Mouse (Mus musculus) heart, postnatal 36 days (tissue): ENCODE data around the gene Alad. TPM values are rescaled to one million over a fixed set of nuclear protein-coding genes. Genes with fewer than 3 reads are reported as not detected.

Experiments
- DNase-seq, 2 experiments: peaks; one replicate each; pipeline ENCODE4 v3.0.0; 2021 to 2022
- intact Hi-C: fragments of 180-260 bp; cut with DNase I; formaldehyde crosslinking; loops from one replicate; pipeline ENCODE4 v1.15.1; 2025
- total RNA-seq, 2 experiments: library from RNA; stranded (reverse); gene quantifications; 2 replicates each; pipeline ENCODE4 v1.2.3; 2021

Alad gene
- total RNA-seq: 10 to 100 TPM; 68.1 to 68.2 TPM

DNA sequence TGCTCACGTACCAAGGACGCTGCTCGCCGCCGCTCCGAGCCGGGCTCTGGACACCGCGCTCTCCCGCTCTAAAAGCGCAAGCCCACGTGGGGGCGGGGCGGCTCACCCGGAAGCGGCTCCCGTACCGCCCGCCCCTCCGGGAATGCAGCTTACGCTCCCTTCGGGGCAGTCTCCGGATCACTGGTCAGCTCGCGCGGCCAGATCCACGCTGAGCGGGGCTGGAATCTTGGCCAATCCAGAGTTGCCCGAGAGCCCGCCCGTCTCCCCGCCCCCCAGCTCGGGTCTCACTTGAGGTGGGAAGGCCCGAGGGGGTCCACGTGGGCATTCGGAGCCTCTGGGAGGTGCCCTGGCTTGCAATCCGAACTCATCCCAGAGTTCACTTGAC, at the start of gene Alad:
TSS of gene Alad (minus strand) at position 70 of the 385 bp plus-strand sequence.
- intact Hi-C loops: loop anchor here (5.0 to 10.0 kb wide), 2 partner anchors 113 to 315 kb away; partner anchors contain the start of genes Cdc26 and Prpf4
- peak; percentile 88 to 93 for DNase-seq

DNA sequence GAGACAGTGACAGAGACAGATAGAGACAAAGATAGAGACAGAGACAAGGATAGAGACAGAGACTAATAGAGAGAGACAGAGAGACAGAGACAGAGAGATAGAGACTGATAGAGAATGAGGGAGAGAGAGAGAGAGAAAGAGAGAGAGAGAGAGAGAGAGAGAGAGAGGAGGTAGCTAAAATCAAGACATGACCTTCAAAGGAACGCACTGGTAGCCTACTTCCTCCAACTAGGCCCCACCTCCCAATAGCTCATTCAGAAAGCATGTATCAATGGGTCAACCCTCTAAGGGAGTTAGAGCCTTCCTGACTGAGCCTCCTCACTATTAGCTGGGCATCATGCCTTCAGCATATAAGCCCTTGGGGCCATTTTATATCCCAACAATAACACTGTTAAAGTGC, 48.6 kb upstream of the Alad start:
- intact Hi-C loops: no loop called here
- DNase-seq: no peak

DNA sequence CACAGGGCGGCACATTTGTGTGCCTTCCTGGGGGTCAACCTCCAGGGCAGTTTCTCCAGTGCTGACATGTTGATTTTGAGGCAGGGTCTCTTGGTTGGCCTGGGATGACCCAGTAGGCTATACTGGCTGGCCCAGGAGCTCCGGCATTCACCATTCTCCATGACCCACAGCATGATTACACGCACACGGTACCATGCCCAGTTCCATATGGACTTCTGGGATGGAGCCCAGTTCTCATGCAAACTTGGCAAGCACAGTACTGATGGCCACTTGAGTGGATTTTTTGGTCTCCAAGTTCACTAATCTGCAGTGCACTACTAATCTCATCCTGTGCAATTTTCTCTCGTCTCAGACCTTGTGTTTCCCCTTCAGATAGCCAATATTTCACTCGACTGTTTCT, 48.0 kb upstream of the Alad start:
- DNase-seq: no peak
- intact Hi-C loops: no loop called here

DNA sequence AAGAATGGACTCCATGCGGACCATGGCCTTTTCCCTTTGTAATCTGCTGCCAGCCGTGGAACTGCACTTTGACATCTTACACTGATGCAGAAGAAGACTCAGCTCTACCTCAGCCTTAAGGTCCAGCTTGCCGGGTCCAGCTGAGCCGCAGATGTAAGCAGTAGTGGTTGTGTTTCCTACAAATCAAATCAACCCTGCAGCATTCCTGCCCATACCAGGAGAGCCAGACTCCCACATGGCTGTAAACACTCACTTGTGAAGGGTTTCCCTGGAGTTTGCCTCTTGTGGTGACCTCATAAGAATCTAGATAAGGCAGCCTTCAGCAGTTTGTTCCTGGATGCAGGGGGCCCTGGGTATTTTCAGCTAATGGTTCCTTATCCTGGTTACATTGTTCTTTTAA, 46.8 kb upstream of the Alad start:
- no peak for DNase-seq
- intact Hi-C loops: no loop called here

DNA sequence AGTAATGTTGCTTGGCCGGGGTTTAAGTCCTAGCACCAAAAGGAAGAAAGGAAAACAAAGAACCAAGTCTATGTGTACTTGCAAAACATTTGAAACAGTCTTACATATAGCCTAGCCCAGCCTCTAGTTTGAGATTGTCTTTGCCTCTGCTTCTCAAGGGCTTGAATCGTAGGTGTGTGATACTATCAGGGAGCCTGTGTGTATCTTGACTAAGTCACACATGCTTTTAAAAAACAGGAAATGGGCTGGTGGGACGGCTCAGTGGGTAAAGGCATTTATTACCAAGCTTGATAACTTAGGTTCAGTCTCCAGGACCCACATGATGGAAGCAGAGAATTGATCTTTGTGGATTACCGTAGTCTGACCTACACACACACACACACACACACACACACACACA, 42.3 kb upstream of the Alad start:
- intact Hi-C loops: loop anchor here (2.0 kb wide), 1 partner anchor 57 kb away; no protein-coding TSS in a partner anchor
- no peak for DNase-seq

DNA sequence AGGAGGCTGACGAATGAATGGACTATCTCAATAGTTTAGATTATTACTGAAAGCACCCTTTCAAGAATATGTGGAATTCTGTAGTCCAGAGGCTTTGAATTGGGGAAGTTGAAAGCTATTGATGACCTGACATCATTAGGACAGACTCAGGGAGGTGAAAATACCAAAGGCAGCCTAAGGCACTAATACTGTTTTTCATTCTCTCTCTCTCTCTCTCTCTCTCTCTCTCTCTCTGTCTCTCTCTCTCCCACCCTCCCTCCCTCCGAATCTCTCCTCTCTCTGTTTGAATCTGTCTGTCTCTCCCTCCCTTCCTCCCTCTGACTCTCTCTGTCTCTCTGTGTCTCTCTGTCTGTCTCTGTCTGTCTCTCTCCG, 41.9 kb upstream of the Alad start:
- intact Hi-C loops: loop anchor here (1.0 to 2.0 kb wide), 3 partner anchors 57 to 203 kb away; no protein-coding TSS in a partner anchor
- no peak for DNase-seq

DNA sequence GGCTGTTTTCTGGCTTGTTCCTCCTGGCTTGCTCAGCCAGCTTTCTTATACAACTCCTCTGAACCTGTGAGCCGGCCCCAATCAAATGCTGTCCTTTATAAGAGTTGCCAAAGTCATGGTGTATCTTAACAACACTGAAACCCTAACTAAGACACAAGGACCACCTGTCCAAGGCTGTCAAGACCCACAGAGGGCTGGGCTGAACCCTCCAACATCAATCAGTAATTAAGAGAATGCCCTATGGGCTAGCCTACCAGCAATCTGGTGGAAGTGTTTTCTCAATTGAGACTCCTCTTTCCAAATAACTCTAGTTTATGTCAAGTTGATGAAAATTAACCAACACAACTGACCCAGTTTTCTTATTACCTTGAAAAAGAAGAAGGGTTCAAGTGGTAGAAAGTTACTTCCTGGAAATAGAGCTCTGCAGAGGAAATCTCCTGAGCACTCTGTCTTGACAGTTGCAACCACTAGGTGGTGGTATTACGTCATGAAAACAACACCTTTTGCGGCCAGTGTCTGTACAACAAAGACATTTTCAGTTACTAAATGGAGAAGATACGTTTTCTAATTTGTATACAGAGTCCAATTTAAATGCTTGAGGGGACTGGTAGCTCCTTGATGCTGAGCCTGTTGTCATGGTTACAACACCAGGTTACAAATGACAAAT, 41.4 kb upstream of the Alad start:
- intact Hi-C loops: loop anchor here (1.0 kb wide), 2 partner anchors 135 to 203 kb away; no protein-coding TSS in a partner anchor
- peak; percentile 76 to 77 for DNase-seq

DNA sequence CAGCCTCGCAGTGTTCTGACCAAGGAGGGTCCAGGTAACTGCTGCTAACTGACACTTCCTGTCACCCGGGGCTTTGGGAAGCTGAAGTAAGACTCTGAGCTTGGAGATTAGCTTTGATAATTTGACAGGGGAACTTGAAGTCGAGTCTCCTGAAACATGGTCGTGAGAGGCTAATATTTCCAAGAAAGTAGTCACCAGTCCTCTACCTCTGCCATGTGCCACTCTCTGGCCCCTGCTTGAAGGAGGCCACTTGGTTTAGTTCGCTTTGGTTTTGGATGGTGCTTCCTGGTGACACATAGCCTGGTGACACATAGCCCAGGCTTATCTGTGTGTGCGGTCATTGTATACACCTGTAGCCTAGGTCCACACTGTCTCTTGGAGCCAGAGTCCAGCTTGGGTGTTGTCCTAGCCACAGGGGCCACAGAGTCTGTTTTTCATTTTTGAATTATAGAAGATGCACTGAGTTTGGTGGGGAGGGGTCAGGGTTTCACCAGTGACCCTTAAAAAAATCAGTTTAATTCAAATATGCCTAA, 40.1 kb upstream of the Alad start, which contains the start of gene Rgs3:
TSS of gene Rgs3 (plus strand) at position 51 of the 533 bp plus-strand sequence.
- intact Hi-C loops: loop anchor here (10.0 kb wide), 1 partner anchor 555 kb away; no protein-coding TSS in a partner anchor
- no peak for DNase-seq

DNA sequence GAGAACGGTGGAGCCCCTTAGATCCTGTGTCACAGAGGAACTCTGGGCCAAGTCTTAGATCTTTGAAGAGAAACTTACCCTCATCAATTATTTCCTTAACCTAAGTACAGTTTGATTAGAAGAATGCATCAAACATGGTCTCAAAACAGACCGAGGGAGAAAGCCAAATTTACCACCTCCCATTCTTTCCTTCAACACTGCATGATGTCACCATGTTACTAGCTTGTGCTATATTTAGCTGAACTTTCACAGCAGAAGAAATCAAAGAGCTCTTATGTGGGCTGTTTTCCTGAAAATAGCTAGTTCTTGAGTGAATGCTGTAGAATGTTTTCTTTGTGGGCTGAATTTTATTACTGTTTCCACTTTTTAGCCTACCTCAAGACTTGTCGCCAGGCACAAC, 37.7 kb upstream of the Alad start:
- DNase-seq: no peak
- intact Hi-C loops: loop anchor here (10.0 kb wide), 1 partner anchor 557 kb away; no protein-coding TSS in a partner anchor

DNA sequence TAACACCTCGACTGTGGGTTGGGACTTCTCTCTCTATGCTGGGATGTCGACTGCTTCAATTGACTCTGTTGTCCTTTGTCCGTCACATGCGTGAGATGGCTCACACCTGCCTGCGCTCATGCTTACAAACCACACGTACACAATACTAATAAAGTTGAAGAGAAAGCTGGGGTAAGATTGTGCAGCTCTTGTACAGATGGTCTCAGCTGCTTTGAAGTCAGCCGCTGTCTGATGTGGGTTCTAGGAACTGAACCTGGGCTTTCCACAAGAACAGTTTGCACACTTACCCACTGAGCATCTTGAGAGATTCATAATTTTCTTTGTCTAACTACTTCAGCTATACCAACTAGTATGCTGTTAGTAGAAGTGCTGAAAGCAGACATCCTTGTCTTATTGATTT, 32.2 kb upstream of the Alad start:
- intact Hi-C loops: loop anchor here (10.0 kb wide), 1 partner anchor 563 kb away; no protein-coding TSS in a partner anchor
- no peak for DNase-seq

DNA sequence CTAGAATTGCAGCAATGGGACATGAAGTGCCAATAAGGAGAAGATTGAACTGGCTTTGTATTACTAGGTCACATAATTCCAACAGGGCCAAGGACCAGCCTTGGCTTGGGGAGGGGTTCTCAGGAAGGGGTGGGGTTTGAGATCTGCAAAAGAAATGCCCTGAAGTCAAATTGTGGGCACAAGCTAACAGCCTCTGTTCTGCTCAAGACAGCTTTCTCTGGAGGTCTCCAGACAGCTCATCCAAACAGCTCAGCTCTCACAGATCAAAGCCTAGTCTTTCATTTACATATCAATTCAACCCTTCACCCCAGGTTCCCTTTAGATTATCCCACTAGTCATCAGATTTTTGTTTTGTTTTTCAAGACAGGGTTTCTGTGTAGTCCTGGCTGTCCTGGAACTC, 25.1 kb upstream of the Alad start:
- DNase-seq: no peak
- intact Hi-C loops: no loop called here

DNA sequence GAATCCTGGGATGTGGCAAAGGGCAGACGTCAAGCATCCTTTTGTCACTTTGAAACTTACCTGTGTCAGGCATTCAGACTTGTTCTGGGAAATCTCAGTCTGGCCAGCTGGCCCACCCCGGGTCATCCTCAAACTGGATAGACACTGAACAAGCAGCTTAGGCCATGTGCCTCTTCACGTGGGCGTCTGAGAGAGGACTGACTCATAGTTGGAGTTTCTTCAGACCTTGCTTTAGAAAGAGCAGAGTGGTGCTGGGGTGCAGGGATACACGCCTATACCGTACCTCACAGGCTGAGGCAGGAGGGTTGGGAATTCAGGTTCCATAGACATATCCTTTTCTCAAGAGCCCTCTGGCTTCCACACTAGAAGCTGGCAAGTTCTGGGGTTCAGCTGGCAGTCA, 24.1 kb upstream of the Alad start:
- no peak for DNase-seq
- intact Hi-C loops: no loop called here

DNA sequence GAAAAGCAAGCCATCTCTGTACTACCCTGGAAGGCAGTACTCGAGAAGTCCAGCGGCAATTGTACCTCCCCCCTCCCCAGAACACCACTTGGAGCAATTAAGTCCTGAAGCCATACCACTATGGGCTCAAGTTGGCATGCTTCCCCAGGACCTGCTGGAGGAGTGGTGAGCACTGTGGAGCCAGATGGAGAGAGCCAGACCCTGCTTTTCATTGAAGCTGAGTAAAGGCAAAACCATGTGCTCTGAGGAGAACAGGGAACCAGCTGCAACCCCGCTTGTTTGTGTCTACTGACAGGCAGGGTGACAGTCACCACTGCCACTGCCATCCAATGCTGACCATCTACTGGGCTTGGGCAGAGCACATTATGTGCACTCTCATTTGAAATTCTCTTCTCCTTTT, 22.1 kb upstream of the Alad start:
- intact Hi-C loops: no loop called here
- DNase-seq: no peak

DNA sequence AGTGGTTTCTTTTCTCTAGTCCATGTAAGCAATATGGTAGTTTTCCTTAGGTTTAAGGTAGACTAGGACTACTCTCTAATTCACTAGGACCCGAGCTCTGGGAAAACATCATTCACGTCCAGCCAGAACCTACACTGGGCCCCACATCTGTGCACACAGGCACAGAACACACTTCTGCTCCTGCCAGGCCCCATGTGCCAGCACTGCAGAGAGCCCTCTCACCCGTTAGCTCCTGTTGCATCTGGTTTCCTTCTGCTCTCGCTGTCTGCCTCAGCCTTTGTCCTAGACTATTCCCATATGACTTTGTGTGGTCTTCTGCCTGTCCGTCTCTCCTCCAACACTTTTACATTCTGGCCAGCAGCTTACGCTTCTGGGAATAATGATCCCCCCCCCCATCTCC, 14.0 kb upstream of the Alad start:
- no peak for DNase-seq
- intact Hi-C loops: no loop called here

DNA sequence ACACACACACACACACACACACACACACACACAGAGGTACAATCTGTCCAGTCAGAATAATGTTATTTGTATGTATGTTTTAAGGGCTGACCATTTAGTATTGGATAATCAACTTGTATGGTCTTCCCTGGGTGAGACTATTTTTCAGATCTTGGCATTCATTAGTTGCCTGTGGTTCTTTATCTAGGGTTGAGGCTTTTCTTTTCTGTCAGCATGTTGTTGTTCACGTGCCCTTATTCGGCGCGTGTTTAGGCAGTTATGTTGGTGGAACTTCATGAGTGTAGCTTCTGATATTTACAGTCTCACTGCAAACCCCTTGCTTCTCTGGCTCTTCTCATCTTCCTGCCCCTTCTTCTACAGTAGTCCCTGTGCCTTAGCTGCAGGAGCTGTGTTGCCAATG, 7.9 kb upstream of the Alad start:
- intact Hi-C loops: loop anchor here (10.0 kb wide), 1 partner anchor 323 kb away; no protein-coding TSS in a partner anchor

DNA sequence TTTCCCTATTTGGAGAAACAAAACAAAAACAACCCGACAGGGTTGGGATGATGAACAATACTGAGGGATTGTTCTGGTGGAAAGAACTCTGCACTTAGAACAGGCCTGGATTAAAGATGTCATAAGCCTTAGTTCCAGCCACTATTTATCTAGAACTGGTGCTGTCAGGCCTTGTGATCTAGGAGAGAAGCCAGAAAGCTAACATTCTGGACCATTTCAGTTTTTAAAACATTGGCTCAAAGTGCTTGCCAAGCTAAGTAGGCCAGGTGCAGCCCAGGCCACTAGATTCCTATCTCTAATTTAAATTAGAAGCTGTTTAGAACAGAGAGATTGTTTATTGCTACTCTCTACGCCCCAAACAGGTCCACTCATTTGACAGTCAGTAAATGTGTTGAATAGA, 6.5 kb upstream of the Alad start:
- intact Hi-C loops: loop anchor here (10.0 kb wide), 1 partner anchor 321 kb away; no protein-coding TSS in a partner anchor
- no peak for DNase-seq

More for the DNA sequence above, 7.9 kb upstream of the Alad start:
- DNase-seq: no peak

DNA sequence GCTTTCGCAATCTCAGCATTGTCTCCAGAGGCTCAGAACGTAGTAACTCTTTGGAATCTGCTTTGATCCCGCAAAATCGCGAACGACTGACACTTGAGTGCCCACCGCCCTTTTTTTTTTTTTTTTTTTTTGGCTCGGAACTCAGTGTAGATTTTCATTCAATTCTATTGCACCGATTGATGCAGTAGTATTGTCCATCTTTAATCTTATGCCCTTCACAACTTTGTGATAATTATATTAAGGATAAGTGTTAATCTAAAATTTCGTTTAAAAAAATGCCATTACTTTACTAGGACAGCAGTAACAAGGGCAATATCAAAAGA, 5.7 kb upstream of the Alad start:
- intact Hi-C loops: loop anchor here (2.0 to 10.0 kb wide), 2 partner anchors 165 to 321 kb away; partner anchors contain the start of genes Fkbp15 and Slc31a1

DNA sequence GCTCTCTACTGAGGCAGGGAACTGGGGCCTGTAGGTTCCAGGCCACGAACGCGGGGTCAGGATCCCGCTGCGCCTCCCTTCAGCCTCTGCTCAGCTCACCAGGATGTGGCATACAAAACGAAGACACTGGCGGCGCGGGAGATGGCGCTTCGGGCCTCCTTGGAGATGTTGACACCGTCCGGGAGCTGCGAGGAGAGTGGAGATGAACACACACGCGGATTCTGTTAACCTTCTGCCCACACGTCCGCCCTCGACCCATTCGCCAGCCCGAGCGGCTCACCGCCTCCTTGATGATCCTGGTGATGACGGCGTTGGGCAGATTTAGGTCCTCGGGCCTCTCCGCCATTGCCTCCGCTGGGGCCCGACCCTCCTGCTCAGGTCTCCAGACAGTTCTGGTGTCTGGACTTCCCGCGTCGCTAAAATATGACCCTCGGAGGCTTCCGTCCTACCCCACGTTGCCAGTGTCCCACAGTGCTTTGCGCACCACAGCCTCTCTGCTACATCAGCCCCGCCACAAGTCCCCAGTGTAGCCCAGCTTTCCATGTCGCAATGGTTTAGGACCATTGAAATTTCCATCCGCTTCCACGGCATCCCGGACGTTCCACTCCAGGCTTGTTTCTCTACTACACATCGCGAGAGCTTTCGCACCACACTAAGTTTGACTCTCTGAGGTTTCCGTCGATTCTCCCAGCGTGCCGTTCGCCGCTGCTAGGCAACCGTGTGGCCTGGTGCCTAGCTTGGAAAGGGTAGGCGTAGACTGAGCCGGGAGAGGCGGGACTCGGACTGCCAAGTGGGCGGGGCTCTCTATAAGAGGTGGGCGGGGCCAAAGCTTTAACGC, 5.2 kb upstream of the Alad start, which contains the start of the genes Pole3 and 4933430I17Rik:
TSS of gene Pole3 (minus strand) at position 418 of the 838 bp plus-strand sequence.
TSS of gene 4933430I17Rik (plus strand) at position 719 of the 838 bp plus-strand sequence.
- intact Hi-C loops: loop anchor here (2.0 to 10.0 kb wide), 2 partner anchors 164 to 320 kb away; partner anchors contain the start of genes Fkbp15 and Slc31a1
- peak; percentile 97 to 99 for DNase-seq

More for the DNA sequence above, 5.7 kb upstream of the Alad start:
- no peak for DNase-seq

DNA sequence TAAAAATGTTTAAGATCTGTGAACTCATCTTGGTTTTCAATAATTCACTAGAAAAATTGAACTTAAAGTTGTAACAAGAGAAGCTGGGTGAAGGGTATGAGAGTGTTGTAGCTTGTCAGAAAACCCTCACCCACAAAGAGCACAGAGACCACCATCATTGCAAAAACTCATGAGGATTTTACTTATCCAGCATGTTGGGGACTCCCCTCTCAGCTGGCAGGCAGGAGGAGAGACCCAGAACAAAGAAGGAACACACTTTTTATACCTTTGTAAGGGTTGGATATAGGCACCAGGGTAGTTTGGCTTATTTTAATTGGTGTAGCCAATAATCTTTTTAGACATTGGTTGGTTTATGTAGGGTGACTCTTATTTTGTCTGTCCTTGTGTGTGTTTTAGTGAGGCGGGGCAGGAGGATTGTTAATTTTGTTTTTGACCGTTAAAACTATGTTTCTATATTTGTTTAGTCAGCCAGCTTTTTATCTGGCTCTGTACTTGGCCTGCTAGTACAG, 1.2 kb upstream of the Alad start:
- intact Hi-C loops: loop anchor here (10.0 kb wide), 1 partner anchor 316 kb away; no protein-coding TSS in a partner anchor
- no peak for DNase-seq

DNA sequence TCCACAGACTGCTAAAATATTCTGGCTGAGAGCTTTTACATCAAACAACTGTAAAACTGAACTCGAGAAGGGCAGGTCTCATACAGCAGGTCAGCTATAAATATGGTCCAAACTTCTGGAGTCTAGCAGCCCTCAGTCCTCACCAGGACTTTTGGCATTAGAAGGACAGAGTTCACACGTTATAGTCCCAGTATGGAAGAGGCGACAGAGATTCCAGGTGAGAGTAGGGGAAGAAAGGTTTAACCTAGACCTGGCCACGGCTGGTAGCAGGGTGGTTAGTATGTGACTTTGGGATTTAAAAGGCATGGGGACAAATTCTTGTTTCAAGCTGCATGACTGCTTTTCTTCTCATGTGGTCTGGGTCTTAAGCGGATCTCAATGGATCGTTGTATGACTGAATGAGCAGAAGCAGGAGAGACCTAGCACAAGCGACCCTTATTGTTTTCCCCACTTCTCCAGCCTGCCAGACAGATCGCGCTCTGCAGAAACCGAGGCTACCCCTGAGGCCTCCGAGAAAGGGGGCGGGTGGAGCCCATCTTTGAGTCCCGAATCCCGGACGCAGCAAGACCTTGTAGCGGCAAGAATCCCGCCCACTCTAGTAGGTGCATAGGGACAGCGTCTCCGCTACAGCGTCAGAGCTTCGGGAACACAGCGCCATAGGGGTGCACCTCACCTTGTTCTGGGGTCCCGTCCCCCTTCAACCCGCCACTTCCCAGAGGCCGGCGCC, 433 bp downstream of the Alad start:
- DNase-seq: no peak
- intact Hi-C loops: loop anchor here (5.0 kb wide), 1 partner anchor 112 kb away; the partner anchor contains the start of genes Cdc26 and Prpf4
